ENCODE assay signal across 9 mouse cellular contexts in genomic region chrX:51171413-51171812, GRCm38 (mm10). TPM values are rescaled to one million over a fixed set of nuclear protein-coding genes. Genes with fewer than 3 reads are reported as not detected.
A peak's percentile ranks its signal among the peaks of the same experiment; 100 is the strongest.
DNase-seq lines count a peak whose midpoint lies in the region; ATAC-seq and TF ChIP-seq lines count a peak whose summit lies in the region.
"Had no signal": no experiment of that assay in that cellular context is flagged by ENCODE, and none has a peak within 500 bp of the region (broad histone marks: within the 10 kb centered on the region; RNA-seq: fewer than 3 reads in every experiment).

No protein-coding gene starts in this region.

- H3K4me3 ChIP-seq in kidney, adult 2 months (ENCODE audit: insufficient read depth, low read depth, low read length) = no peak overlapping the region
- H3K4me3 ChIP-seq in kidney, embryonic 16.5 days (ENCODE audit: low read length) = no peak overlapping the region
- H3K4me3 ChIP-seq in ES-Bruce4 (ENCODE audit: low read depth, low read length) = no peak overlapping the region
- H3K4me3 ChIP-seq in liver, postnatal 0 days (ENCODE audit: low read depth, low read length) = no peak overlapping the region
- no peak overlapping the region for H3K4me3 ChIP-seq in midbrain, embryonic 15.5 days
- H3K4me3 ChIP-seq in forebrain, embryonic 13.5 days = no peak overlapping the region
- H3K4me3 ChIP-seq: stomach, embryonic 15.5 days had no signal

- H3K9me3 ChIP-seq in kidney, embryonic 16.5 days (ENCODE audit: low read length) = no peaks in the 10 kb centered on the region
- no peaks in the 10 kb centered on the region for H3K9me3 ChIP-seq in ES-Bruce4 (replicated peaks; ENCODE audit: control insufficient read depth, insufficient read depth, low read length, poor library complexity, severe bottlenecking)
- no peaks in the 10 kb centered on the region for H3K9me3 ChIP-seq in liver, postnatal 0 days (ENCODE audit: low read length)
- H3K9me3 ChIP-seq in midbrain, embryonic 15.5 days = no peaks in the 10 kb centered on the region
- H3K9me3 ChIP-seq in forebrain, embryonic 13.5 days (replicated peaks) = no peaks in the 10 kb centered on the region
- H3K9me3 ChIP-seq: stomach, embryonic 15.5 days had no signal

- peak; percentile 41 for TF ChIP-seq CTCF in kidney, adult 2 months (conservative IDR thresholded peaks at IDR 0.05; ENCODE audit: insufficient read depth, insufficient read length, low read depth, low read length)
- TF ChIP-seq CTCF in ES-Bruce4 (IDR thresholded peaks at IDR 0.05; ENCODE audit: low read depth, low read length) = peak; percentile 27
- TF ChIP-seq CTCF in liver, postnatal 0 days (IDR thresholded peaks at IDR 0.05; ENCODE audit: low read depth) = peak; percentile 54

- no peak overlapping the region for H3K27ac ChIP-seq in kidney, adult 2 months (ENCODE audit: insufficient read depth, low read depth, low read length)
- H3K27ac ChIP-seq in kidney, embryonic 16.5 days (ENCODE audit: low read length) = no peak overlapping the region
- H3K27ac ChIP-seq in ES-Bruce4 (ENCODE audit: insufficient read depth, low read length) = no peak overlapping the region
- H3K27ac ChIP-seq in liver, postnatal 0 days (ENCODE audit: low read depth) = no peak overlapping the region
- no peak overlapping the region for H3K27ac ChIP-seq in midbrain, embryonic 15.5 days
- H3K27ac ChIP-seq in forebrain, embryonic 13.5 days = no peak overlapping the region
- H3K27ac ChIP-seq: stomach, embryonic 15.5 days had no signal

- H3K9ac ChIP-seq in kidney, embryonic 16.5 days (replicated peaks; ENCODE audit: low read length) = no peak overlapping the region
- no peak overlapping the region for H3K9ac ChIP-seq in ES-Bruce4 (ENCODE audit: low read depth, poor library complexity, severe bottlenecking)
- H3K9ac ChIP-seq in liver, postnatal 0 days (replicated peaks) = no peak overlapping the region
- H3K9ac ChIP-seq in midbrain, embryonic 15.5 days = no peak overlapping the region
- no peak overlapping the region for H3K9ac ChIP-seq in forebrain, embryonic 13.5 days
- H3K9ac ChIP-seq: stomach, embryonic 15.5 days had no signal

- WGBS in kidney, adult 2 months = 54% methylated on average over 6 of the region's 6 CpGs
- 65% methylated on average over 6 of the region's 6 CpGs for WGBS in kidney, embryonic 16.5 days
- 68% methylated on average over 6 of the region's 6 CpGs for WGBS in liver, postnatal 0 days (ENCODE audit: insufficient replicate concordance)
- 63% methylated on average over 6 of the region's 6 CpGs for WGBS in midbrain, embryonic 15.5 days
- WGBS in forebrain, embryonic 13.5 days = 71% methylated on average over 6 of the region's 6 CpGs

- no peaks in the 10 kb centered on the region for H3K36me3 ChIP-seq in kidney, adult 2 months (ENCODE audit: control insufficient read depth, insufficient read depth, low read length)
- H3K36me3 ChIP-seq in kidney, embryonic 16.5 days (ENCODE audit: insufficient read depth, low read length) = no peaks in the 10 kb centered on the region
- H3K36me3 ChIP-seq in ES-Bruce4 (ENCODE audit: control insufficient read depth, insufficient read depth, low read length, poor library complexity, severe bottlenecking) = no peaks in the 10 kb centered on the region
- no peaks in the 10 kb centered on the region for H3K36me3 ChIP-seq in liver, postnatal 0 days (replicated peaks; ENCODE audit: insufficient read depth, low read length)
- H3K36me3 ChIP-seq in midbrain, embryonic 15.5 days (replicated peaks) = no peaks in the 10 kb centered on the region
- H3K36me3 ChIP-seq in forebrain, embryonic 13.5 days (ENCODE audit: poor library complexity, severe bottlenecking) = no peaks in the 10 kb centered on the region
- H3K36me3 ChIP-seq: stomach, embryonic 15.5 days had no signal

- no peak for TF ChIP-seq EP300 in ES-Bruce4 (IDR thresholded peaks at IDR 0.05; ENCODE audit: insufficient read depth, low read depth, low read length)
- TF ChIP-seq EP300 in liver, postnatal 0 days (IDR thresholded peaks at IDR 0.05; ENCODE audit: low read depth) = no peak

- peak; percentile 0 for DNase-seq in kidney, adult 2 months
- peak; percentile 30 for DNase-seq in adrenal gland, adult 2 months
- DNase-seq in liver, postnatal 0 days = peak; percentile 18

- no peak for TF ChIP-seq POLR2A in kidney, adult 2 months (IDR thresholded peaks at IDR 0.05; ENCODE audit: low read depth, low read length)
- no peak for TF ChIP-seq POLR2A in ES-Bruce4 (IDR thresholded peaks at IDR 0.05; ENCODE audit: insufficient read depth, low read length)

- ATAC-seq in kidney, embryonic 16.5 days (ENCODE audit: low FRiP score, low TSS enrichment) = no peak
- no peak for ATAC-seq in liver, postnatal 0 days
- ATAC-seq in midbrain, embryonic 15.5 days (replicated peaks) = no peak
- no peak for ATAC-seq in monocyte, adult 5-6 weeks (replicated peaks; ENCODE audit: insufficient number of reproducible peaks, low FRiP score, low TSS enrichment, poor library complexity, severe bottlenecking)
- no peak for ATAC-seq in forebrain, embryonic 13.5 days

- H3K27me3 ChIP-seq in kidney, adult 2 months (replicated peaks; ENCODE audit: control insufficient read depth, insufficient read depth, low read length) = no peaks in the 10 kb centered on the region
- no peaks in the 10 kb centered on the region for H3K27me3 ChIP-seq in kidney, embryonic 16.5 days (ENCODE audit: insufficient read depth, low read length)
- H3K27me3 ChIP-seq in ES-Bruce4 (ENCODE audit: control insufficient read depth, insufficient read depth, low read length, poor library complexity, severe bottlenecking) = no peaks in the 10 kb centered on the region
- no peaks in the 10 kb centered on the region for H3K27me3 ChIP-seq in liver, postnatal 0 days (ENCODE audit: insufficient read depth, low read length)
- H3K27me3 ChIP-seq in midbrain, embryonic 15.5 days (replicated peaks) = no peaks in the 10 kb centered on the region
- no peaks in the 10 kb centered on the region for H3K27me3 ChIP-seq in forebrain, embryonic 13.5 days
- H3K27me3 ChIP-seq: stomach, embryonic 15.5 days had no signal

- no peak overlapping the region for H3K4me2 ChIP-seq in kidney, embryonic 16.5 days (replicated peaks; ENCODE audit: low read depth, low read length)
- no peak overlapping the region for H3K4me2 ChIP-seq in liver, postnatal 0 days (ENCODE audit: low read depth, low read length)
- H3K4me2 ChIP-seq in midbrain, embryonic 15.5 days = no peak overlapping the region
- H3K4me2 ChIP-seq in forebrain, embryonic 13.5 days = no peak overlapping the region
- H3K4me2 ChIP-seq: stomach, embryonic 15.5 days had no signal

- no peaks in the 10 kb centered on the region for H3K4me1 ChIP-seq in kidney, adult 2 months (ENCODE audit: control insufficient read depth, insufficient read depth, low read length)
- no peaks in the 10 kb centered on the region for H3K4me1 ChIP-seq in kidney, embryonic 16.5 days (ENCODE audit: insufficient read depth, low read length)
- no peaks in the 10 kb centered on the region for H3K4me1 ChIP-seq in ES-Bruce4 (ENCODE audit: control insufficient read depth, insufficient read depth, low read length)
- H3K4me1 ChIP-seq in liver, postnatal 0 days (ENCODE audit: insufficient read depth) = no peaks in the 10 kb centered on the region
- H3K4me1 ChIP-seq in midbrain, embryonic 15.5 days = no peaks in the 10 kb centered on the region
- H3K4me1 ChIP-seq in forebrain, embryonic 13.5 days = no peaks in the 10 kb centered on the region
- H3K4me1 ChIP-seq: stomach, embryonic 15.5 days had no signal

RNA-seq across cellular contexts. Expression of gene Mbnl3, which starts 34.9 kb away (rescaled TPM):
- polyA plus RNA-seq in kidney, adult 2 months (2012; rRNA removed) = 0.86 and 0.96 TPM in 2 replicates
- 7.0 and 8.7 TPM in 2 replicates for polyA plus RNA-seq in kidney, embryonic 16.5 days (2015; fragmentation: Nextera tagmentation; extraction: Ambion mirVana)
- polyA plus RNA-seq in ES-Bruce4 (2011; ENCODE audit: insufficient read depth, insufficient read length, low read depth, missing spikeins) = 28.5 and 30.9 TPM in 2 replicates
- 1 to 10 TPM; 3.3 to 7.2 TPM for total RNA-seq in adrenal gland, adult 2 months (2021)
- polyA plus RNA-seq in adrenal gland, adult 2 months (2012; rRNA removed) = 0.37 and 0.38 TPM in 2 replicates
- 2.9 and 3.7 TPM in 2 replicates for polyA plus RNA-seq in liver, postnatal 0 days (2015; fragmentation: Nextera tagmentation; extraction: Ambion mirVana)
- polyA plus RNA-seq in midbrain, embryonic 15.5 days (2015; fragmentation: Nextera tagmentation; extraction: Ambion mirVana) = 0.65 and 1.1 TPM in 2 replicates
- 11.6 to 22.4 TPM (median 12.8 TPM) in 3 replicates for total RNA-seq in monocyte, adult 5-6 weeks (2017)
- 3.5 and 4.5 TPM in 2 replicates for polyA plus RNA-seq in forebrain, embryonic 13.5 days (2015; fragmentation: Nextera tagmentation; extraction: Ambion mirVana)
